Comparison of ENCODE assay signal across 13 mouse cellular contexts in genomic region chr1:88279111-88280005, GRCm38 (mm10). TPM values are rescaled to one million over a fixed set of nuclear protein-coding genes. Genes with fewer than 3 reads are reported as not detected.
DNase-seq lines count a peak whose midpoint lies in the region; ATAC-seq and TF ChIP-seq lines count a peak whose summit lies in the region.
"Had no signal": no experiment of that assay in that cellular context is flagged by ENCODE, and none has a peak within 500 bp of the region (broad histone marks: within the 10 kb centered on the region; RNA-seq: fewer than 3 reads in every experiment).

No protein-coding gene starts in this region.

- no peak for TF ChIP-seq CTCF in lung, postnatal 0 days (IDR thresholded peaks at IDR 0.05)

- no peak overlapping the region for H3K9ac ChIP-seq in kidney, embryonic 15.5 days
- H3K9ac ChIP-seq in lung, postnatal 0 days (replicated peaks; ENCODE audit: low read depth): no peak overlapping the region
- H3K9ac ChIP-seq: midbrain, embryonic 13.5 days had no signal

- WGBS in kidney, embryonic 15.5 days: 67% methylated on average over 9 of the region's 9 CpGs
- WGBS in lung, postnatal 0 days: 47% methylated on average over 9 of the region's 9 CpGs
- WGBS in hindbrain, embryonic 10.5 days: 71% methylated on average over 9 of the region's 9 CpGs

- no peak for ATAC-seq in kidney, embryonic 15.5 days (replicated peaks; ENCODE audit: low FRiP score)
- no peak for ATAC-seq in lung, postnatal 0 days
- no peak for ATAC-seq in erythroblast, adult 5-6 weeks (replicated peaks; ENCODE audit: low FRiP score, poor library complexity, severe bottlenecking)
- ATAC-seq: midbrain, embryonic 13.5 days had no signal

- peaks cover 24% of the 10 kb centered on the region for H3K4me1 ChIP-seq in kidney, embryonic 15.5 days
- H3K4me1 ChIP-seq in lung, postnatal 0 days (ENCODE audit: insufficient read depth, low read depth, low read length): peaks cover 16% of the 10 kb centered on the region; the same call in 1 of the 2 replicates
- H3K4me1 ChIP-seq in hindbrain, embryonic 10.5 days (replicated peaks): peaks cover 19% of the 10 kb centered on the region

- TF ChIP-seq EP300 in lung, postnatal 0 days (IDR thresholded peaks at IDR 0.05): no peak

- no peak overlapping the region for H3K27ac ChIP-seq in kidney, embryonic 15.5 days
- 0 out of 2 replicates have a peak overlapping the region, but pooled peaks have one; percentile 0 for H3K27ac ChIP-seq in lung, postnatal 0 days (ENCODE audit: low read length)
- no peak overlapping the region for H3K27ac ChIP-seq in hindbrain, embryonic 10.5 days
- H3K27ac ChIP-seq: forebrain, embryonic 10.5 days; midbrain, embryonic 13.5 days had no signal

- H3K9me3 ChIP-seq in kidney, embryonic 15.5 days (replicated peaks): peaks cover 5% of the 10 kb centered on the region; the same call in 1 of the 2 replicates
- H3K9me3 ChIP-seq in lung, postnatal 0 days (ENCODE audit: low read length): peaks cover 7% of the 10 kb centered on the region; the same call in 1 of the 2 replicates
- peaks cover 68% of the 10 kb centered on the region for H3K9me3 ChIP-seq in hindbrain, embryonic 10.5 days

- H3K4me2 ChIP-seq in kidney, embryonic 15.5 days: no peak overlapping the region
- no peak overlapping the region for H3K4me2 ChIP-seq in lung, postnatal 0 days (replicated peaks; ENCODE audit: low read depth, low read length)
- H3K4me2 ChIP-seq: midbrain, embryonic 13.5 days had no signal

- peaks cover 16% of the 10 kb centered on the region for H3K36me3 ChIP-seq in kidney, embryonic 15.5 days
- peaks cover 1% of the 10 kb centered on the region; the same call in 1 of the 2 replicates for H3K36me3 ChIP-seq in lung, postnatal 0 days (ENCODE audit: insufficient read depth, low read length)
- peaks cover 17% of the 10 kb centered on the region for H3K36me3 ChIP-seq in hindbrain, embryonic 10.5 days

- no peaks in the 10 kb centered on the region for H3K27me3 ChIP-seq in kidney, embryonic 15.5 days
- no peaks in the 10 kb centered on the region for H3K27me3 ChIP-seq in lung, postnatal 0 days (replicated peaks; ENCODE audit: insufficient read depth, low read length)
- H3K27me3 ChIP-seq in hindbrain, embryonic 10.5 days (ENCODE audit: insufficient read depth, poor library complexity, severe bottlenecking): no peaks in the 10 kb centered on the region
- H3K27me3 ChIP-seq: midbrain, embryonic 13.5 days had no signal

- peak; percentile 74 for DNase-seq in kidney, adult 11 months
- peak; percentile 86 for DNase-seq in 416B (ENCODE audit: low read depth)
- peak; percentile 99 for DNase-seq in gonadal fat pad, adult 2 months (ENCODE audit: low read depth)
- DNase-seq in lung, postnatal 0 days (ENCODE audit: low spot score): peak; percentile 83
- DNase-seq in hindbrain, embryonic 10.5 days (ENCODE audit: low spot score): no peak
- DNase-seq in thymus, postnatal 10 days (ENCODE audit: low spot score in 2 of 2): no peak
- DNase-seq: adrenal gland, postnatal 25 days; cerebellum, adult 9-11 months had no signal

- no peak overlapping the region for H3K4me3 ChIP-seq in kidney, embryonic 15.5 days (replicated peaks)
- no peak overlapping the region for H3K4me3 ChIP-seq in lung, postnatal 0 days (ENCODE audit: low read depth, low read length)
- no peak overlapping the region for H3K4me3 ChIP-seq in hindbrain, embryonic 10.5 days
- H3K4me3 ChIP-seq: forebrain, embryonic 10.5 days; midbrain, embryonic 13.5 days had no signal

RNA-seq across cellular contexts. Expression of gene Trpm8, which starts 1.9 kb away (rescaled TPM):
- not detected in 2 replicates for polyA plus RNA-seq in kidney, embryonic 15.5 days (2015; fragmentation: Nextera tagmentation; extraction: Ambion mirVana)
- 0.03 TPM in 1 of 2 replicates, not detected in the other for polyA plus RNA-seq in gonadal fat pad, adult 2 months (2012; rRNA removed)
- 0.05 TPM in 1 of 2 replicates, not detected in the other for polyA plus RNA-seq in lung, postnatal 0 days (2015; fragmentation: Nextera tagmentation; extraction: Ambion mirVana)
- not detected in 2 replicates for polyA plus RNA-seq in hindbrain, embryonic 10.5 days (2016; fragmentation: Nextera tagmentation; extraction: Ambion mirVana)
- total RNA-seq in erythroblast, adult 5-6 weeks (2015; ENCODE audit: low replicate concordance): not detected in 2 replicates
- not detected in 2 replicates for total RNA-seq in erythroblast, adult 5-6 weeks (2017; ENCODE audit: low replicate concordance)
- total RNA-seq: adrenal gland, postnatal 25 days; heart, adult 8-10 months had no signal
- polyA plus RNA-seq: forebrain, embryonic 10.5 days had no signal

RNA-seq across cellular contexts. Expression of gene Hjurp, which starts 1.9 kb away (rescaled TPM):
- polyA plus RNA-seq in kidney, embryonic 15.5 days (2015; fragmentation: Nextera tagmentation; extraction: Ambion mirVana): 162 and 175 TPM in 2 replicates
- 67.1 and 68.4 TPM in 2 replicates for polyA plus RNA-seq in gonadal fat pad, adult 2 months (2012; rRNA removed)
- polyA plus RNA-seq in lung, postnatal 0 days (2015; fragmentation: Nextera tagmentation; extraction: Ambion mirVana): 21.9 and 26.0 TPM in 2 replicates
- polyA plus RNA-seq in hindbrain, embryonic 10.5 days (2016; fragmentation: Nextera tagmentation; extraction: Ambion mirVana): 169 and 205 TPM in 2 replicates
- total RNA-seq in erythroblast, adult 5-6 weeks (2015; ENCODE audit: low replicate concordance): 66.9 and 89.5 TPM in 2 replicates
- 110 and 133 TPM in 2 replicates for total RNA-seq in erythroblast, adult 5-6 weeks (2017; ENCODE audit: low replicate concordance)

RNA-seq across cellular contexts. Expression of gene Mroh2a, which starts 52.6 kb away (rescaled TPM):
- polyA plus RNA-seq in kidney, embryonic 15.5 days (2015; fragmentation: Nextera tagmentation; extraction: Ambion mirVana): 1.3 and 1.8 TPM in 2 replicates
- 52.3 and 83.6 TPM in 2 replicates for polyA plus RNA-seq in gonadal fat pad, adult 2 months (2012; rRNA removed)
- 0.15 and 0.43 TPM in 2 replicates for polyA plus RNA-seq in lung, postnatal 0 days (2015; fragmentation: Nextera tagmentation; extraction: Ambion mirVana)
- 0.93 and 1.1 TPM in 2 replicates for polyA plus RNA-seq in hindbrain, embryonic 10.5 days (2016; fragmentation: Nextera tagmentation; extraction: Ambion mirVana)
- 1.7 TPM in 1 of 2 replicates, not detected in the other for total RNA-seq in erythroblast, adult 5-6 weeks (2015; ENCODE audit: low replicate concordance)
- 0.17 and 0.70 TPM in 2 replicates for total RNA-seq in erythroblast, adult 5-6 weeks (2017; ENCODE audit: low replicate concordance)

Comparison
In these comparisons a context has a peak if more than half of its experiments do, and no peak if none do; other contexts are left out.
1. DNase-seq: peak in kidney, adult 11 months (single experiment), 416B (single experiment), gonadal fat pad, adult 2 months (single experiment) and lung, postnatal 0 days (single experiment); none in hindbrain, embryonic 10.5 days (single experiment) and thymus, postnatal 10 days (0 of 2).
2. RNA of gene Mroh2a, which starts 52.6 kb away (polyA plus RNA-seq): 52.3 to 83.6 TPM in gonadal fat pad, adult 2 months; 1.3 to 1.8 TPM in kidney, embryonic 15.5 days, 0.93 to 1.1 TPM in hindbrain, embryonic 10.5 days and 0.15 to 0.43 TPM in lung, postnatal 0 days; every median in the first group is over 10 times any median in the second.